Mouse (Mus musculus): ENCODE results near the gene Adipoq.

- no peak for TF ChIP-seq CTCF (conservative IDR thresholded peaks at IDR 0.05; ENCODE audit: low read length)
- TF ChIP-seq POU5F1 (IDR thresholded peaks at IDR 0.05; ENCODE audit: borderline replicate concordance, low read length) = no peak
- no peak for TF ChIP-seq NANOG (IDR thresholded peaks at IDR 0.05; ENCODE audit: borderline replicate concordance, low read length)
These were observed 38.9 kb upstream of the Adipoq start, which contains the start of gene Eif4a2 for GRCm38 (mm10) chr16:23107231-23107942.
